Comparison of ENCODE assay signal across 8 mouse cellular contexts in genomic region chr6:92214055-92214772, GRCm38 (mm10). TPM values are rescaled to one million over a fixed set of nuclear protein-coding genes. Genes with fewer than 3 reads are reported as not detected.
DNase-seq lines count a peak whose midpoint lies in the region; ATAC-seq and TF ChIP-seq lines count a peak whose summit lies in the region.

No protein-coding gene starts in this region.

- ATAC-seq in embryonic facial prominence, embryonic 13.5 days (ENCODE audit: insufficient number of reproducible peaks, insufficient read depth, low FRiP score, low TSS enrichment, low read depth), result peak; percentile 56
- peak; percentile 77 for ATAC-seq in hindbrain, embryonic 14.5 days (ENCODE audit: low FRiP score)
- ATAC-seq in stomach, postnatal 0 days (ENCODE audit: low FRiP score, low TSS enrichment), result peak; percentile 36; the same call in 1 of the 2 replicates

- H3K4me3 ChIP-seq in embryonic facial prominence, embryonic 13.5 days, result peak overlapping the region; percentile 99
- H3K4me3 ChIP-seq in hindbrain, embryonic 14.5 days (replicated peaks; ENCODE audit: low read length), result peak overlapping the region; percentile 89
- H3K4me3 ChIP-seq in macrophage (ENCODE audit: inconsistent target), result peak overlapping the region; percentile 90
- H3K4me3 ChIP-seq in stomach, postnatal 0 days (ENCODE audit: low read depth, low read length), result peak overlapping the region; percentile 94

- no peak for TF ChIP-seq EP300 in stomach, postnatal 0 days (optimal IDR thresholded peaks at IDR 0.05)

- H3K4me2 ChIP-seq in embryonic facial prominence, embryonic 13.5 days, result peak overlapping the region; percentile 95
- peak overlapping the region; percentile 96 for H3K4me2 ChIP-seq in hindbrain, embryonic 14.5 days (replicated peaks)
- H3K4me2 ChIP-seq in stomach, postnatal 0 days (replicated peaks; ENCODE audit: low read depth), result peak overlapping the region; percentile 72

- H3K9me3 ChIP-seq in embryonic facial prominence, embryonic 13.5 days, result no peaks in the 10 kb centered on the region
- no peaks in the 10 kb centered on the region for H3K9me3 ChIP-seq in hindbrain, embryonic 14.5 days (ENCODE audit: control insufficient read depth, low read length)
- no peaks in the 10 kb centered on the region for H3K9me3 ChIP-seq in stomach, postnatal 0 days (ENCODE audit: control insufficient read depth, low read length)

- DNase-seq in cerebellum, adult 11-12 months, result peak; percentile 26
- DNase-seq in cerebellum, postnatal 14 days, result no peak
- DNase-seq in right cerebral cortex, postnatal 25 days, result peak; percentile 10
- DNase-seq in right cerebral cortex, postnatal 36 days (ENCODE audit: low spot score in 2 of 2), result no peak
- DNase-seq in hindbrain, embryonic 14.5 days (ENCODE audit: low spot score), result no peak
- DNase-seq in stomach, postnatal 0 days (ENCODE audit: low spot score), result peak; percentile 17

- peaks cover 22% of the 10 kb centered on the region for H3K36me3 ChIP-seq in embryonic facial prominence, embryonic 13.5 days
- peaks cover 18% of the 10 kb centered on the region for H3K36me3 ChIP-seq in hindbrain, embryonic 14.5 days (replicated peaks; ENCODE audit: control insufficient read depth, insufficient read depth)
- no peaks in the 10 kb centered on the region for H3K36me3 ChIP-seq in macrophage (ENCODE audit: inconsistent target)
- H3K36me3 ChIP-seq in stomach, postnatal 0 days (ENCODE audit: control insufficient read depth, insufficient read depth, low read length), result peaks cover 3% of the 10 kb centered on the region; the same call in 1 of the 2 replicates

- H3K4me1 ChIP-seq in embryonic facial prominence, embryonic 13.5 days, result peaks cover 11% of the 10 kb centered on the region
- peaks cover 11% of the 10 kb centered on the region for H3K4me1 ChIP-seq in hindbrain, embryonic 14.5 days (replicated peaks; ENCODE audit: control insufficient read depth, insufficient read depth, low read length)
- H3K4me1 ChIP-seq in stomach, postnatal 0 days (replicated peaks; ENCODE audit: control insufficient read depth, insufficient read depth), result no peaks in the 10 kb centered on the region

- TF ChIP-seq CTCF in stomach, postnatal 0 days (IDR thresholded peaks at IDR 0.05; ENCODE audit: low read depth), result no peak

- under 1% methylated on average over 48 of the region's 48 CpGs for WGBS in embryonic facial prominence, embryonic 13.5 days
- WGBS in hindbrain, embryonic 14.5 days, result under 1% methylated on average over 44 of the region's 48 CpGs
- 1% methylated on average over 46 of the region's 48 CpGs for WGBS in macrophage (ENCODE audit: missing documents)
- WGBS in stomach, postnatal 0 days, result under 1% methylated on average over 48 of the region's 48 CpGs

- peaks cover 46% of the 10 kb centered on the region for H3K79me2 ChIP-seq in macrophage (ENCODE audit: inconsistent target)

- peaks cover 5% of the 10 kb centered on the region; the same call in 1 of the 2 replicates for H3K27me3 ChIP-seq in embryonic facial prominence, embryonic 13.5 days
- H3K27me3 ChIP-seq in hindbrain, embryonic 14.5 days (ENCODE audit: control insufficient read depth, insufficient read depth, low read length), result no peaks in the 10 kb centered on the region
- no peaks in the 10 kb centered on the region for H3K27me3 ChIP-seq in stomach, postnatal 0 days (ENCODE audit: control insufficient read depth, insufficient read depth, low read length)

- H3K27ac ChIP-seq in embryonic facial prominence, embryonic 13.5 days, result peak overlapping the region; percentile 80
- peak overlapping the region; percentile 94 for H3K27ac ChIP-seq in hindbrain, embryonic 14.5 days
- H3K27ac ChIP-seq in macrophage, result peak overlapping the region; percentile 34; the same call in 1 of the 2 replicates
- peak overlapping the region; percentile 88 for H3K27ac ChIP-seq in stomach, postnatal 0 days (replicated peaks)

- H3K9ac ChIP-seq in embryonic facial prominence, embryonic 13.5 days, result peak overlapping the region; percentile 97
- peak overlapping the region; percentile 95 for H3K9ac ChIP-seq in hindbrain, embryonic 14.5 days
- peak overlapping the region; percentile 94 for H3K9ac ChIP-seq in stomach, postnatal 0 days (ENCODE audit: low read length)

RNA-seq across cellular contexts. Expression of gene Rbsn, which starts 0.5 kb away (rescaled TPM):
- polyA plus RNA-seq in embryonic facial prominence, embryonic 13.5 days (2015; fragmentation: Nextera tagmentation; extraction: Ambion mirVana), result 28.7 and 33.6 TPM in 2 replicates
- 22.4 and 26.8 TPM in 2 replicates for polyA plus RNA-seq in hindbrain, embryonic 14.5 days (2014; fragmentation: Nextera tagmentation; extraction: Ambion mirVana)
- 10 to 100 TPM; 12.8 to 55.2 (median 33.7) TPM for total RNA-seq in macrophage (2018; cell fraction: chromatin; rRNA removed)
- total RNA-seq in macrophage (2018; cell fraction: cytosol; rRNA removed), result 10 to 100 TPM; 10.4 to 22.8 (median 17.3) TPM
- total RNA-seq in macrophage (2018; cell fraction: nucleus; rRNA removed), result 10 to 100 TPM; 10.4 to 42.1 (median 19.6) TPM
- 11.9 to 15.6 TPM (median 14.0 TPM) in 3 replicates for polyA plus RNA-seq in macrophage (2018)
- 12.7 and 17.0 TPM in 2 replicates for polyA plus RNA-seq in stomach, postnatal 0 days (2015; fragmentation: Nextera tagmentation; extraction: Ambion mirVana)

RNA-seq across cellular contexts. Expression of gene Trh, which starts 30.2 kb away (rescaled TPM):
- 0.19 TPM in 1 of 2 replicates, not detected in the other for polyA plus RNA-seq in embryonic facial prominence, embryonic 13.5 days (2015; fragmentation: Nextera tagmentation; extraction: Ambion mirVana)
- 2.1 and 2.3 TPM in 2 replicates for polyA plus RNA-seq in hindbrain, embryonic 14.5 days (2014; fragmentation: Nextera tagmentation; extraction: Ambion mirVana)
- not detected for total RNA-seq in macrophage (2018; cell fraction: chromatin; rRNA removed)
- not detected for total RNA-seq in macrophage (2018; cell fraction: cytosol; rRNA removed)
- total RNA-seq in macrophage (2018; cell fraction: nucleus; rRNA removed), result not detected
- not detected in 3 replicates for polyA plus RNA-seq in macrophage (2018)
- polyA plus RNA-seq in stomach, postnatal 0 days (2015; fragmentation: Nextera tagmentation; extraction: Ambion mirVana), result 0.46 and 1.1 TPM in 2 replicates

RNA-seq across cellular contexts. Expression of gene Mrps25, which starts 30.4 kb away (rescaled TPM):
- polyA plus RNA-seq in embryonic facial prominence, embryonic 13.5 days (2015; fragmentation: Nextera tagmentation; extraction: Ambion mirVana), result 85.8 and 90.5 TPM in 2 replicates
- 57.3 and 65.0 TPM in 2 replicates for polyA plus RNA-seq in hindbrain, embryonic 14.5 days (2014; fragmentation: Nextera tagmentation; extraction: Ambion mirVana)
- total RNA-seq in macrophage (2018; cell fraction: chromatin; rRNA removed), result 10 to 100 TPM; 10.2 to 55.9 (median 26.5) TPM
- 10 to 100 TPM; 16.0 to 31.2 (median 22.2) TPM for total RNA-seq in macrophage (2018; cell fraction: cytosol; rRNA removed)
- total RNA-seq in macrophage (2018; cell fraction: nucleus; rRNA removed), result 10 to 100 TPM in 17 of 26 experiments, 1 to 10 TPM in 9; 4.6 to 39.6 (median 12.7) TPM
- polyA plus RNA-seq in macrophage (2018), result 20.5 to 40.7 TPM (median 29.2 TPM) in 3 replicates
- 47.9 and 53.4 TPM in 2 replicates for polyA plus RNA-seq in stomach, postnatal 0 days (2015; fragmentation: Nextera tagmentation; extraction: Ambion mirVana)

Comparison
In these comparisons a context has a peak if more than half of its experiments do, and no peak if none do; other contexts are left out.
1. DNase-seq: peak in cerebellum, adult 11-12 months (single experiment), right cerebral cortex, postnatal 25 days (single experiment) and stomach, postnatal 0 days (single experiment); none in cerebellum, postnatal 14 days (0 of 2), right cerebral cortex, postnatal 36 days (0 of 2) and hindbrain, embryonic 14.5 days (single experiment).
2. H3K27ac ChIP-seq: peak in every context shown above with its lines; median percentile 94 in hindbrain, embryonic 14.5 days; 88 in stomach, postnatal 0 days; 80 in embryonic facial prominence, embryonic 13.5 days; 34 in macrophage.
3. Peak in every context shown above with its lines, with median percentiles within 50 percentile points of each other: ATAC-seq, H3K4me2 ChIP-seq, H3K4me3 ChIP-seq and H3K9ac ChIP-seq.